Mouse (Mus musculus): ENCODE data around the gene Rpp14.
"Not testable (repeated sequence)": the region's sequence is repeated elsewhere in the genome, so short reads cannot be mapped to it uniquely, and the experiment has no call there.

Gene Rpp14

GRCm38 (mm10) chr14:8114756-8115155, 34.6 kb downstream of the Rpp14 start:
- no peak for DNase-seq (ENCODE audit: low spot score in 2 of 2)

GRCm38 (mm10) chr14:8115772-8116171, 35.6 kb downstream of the Rpp14 start:
- DNase-seq (ENCODE audit: low spot score in 2 of 2), result no peak

GRCm38 (mm10) chr14:8117371-8117770, 37.2 kb downstream of the Rpp14 start:
- no peak for DNase-seq (ENCODE audit: low spot score in 2 of 2)

GRCm38 (mm10) chr14:8119454-8119853, 39.3 kb downstream of the Rpp14 start:
- DNase-seq (ENCODE audit: low spot score in 2 of 2), result no peak

- no peak for DNase-seq (ENCODE audit: low spot score in 2 of 2)
Observed at GRCm38 (mm10) chr14:8119904-8120303, 39.7 kb downstream of the Rpp14 start.

- DNase-seq (ENCODE audit: low spot score in 2 of 2), result peak in 1 of 2 experiments; percentile 14
Observed at GRCm38 (mm10) chr14:8123141-8123540, 43.0 kb downstream of the Rpp14 start.

- DNase-seq (ENCODE audit: low spot score in 2 of 2), result not testable (repeated sequence)
Observed at GRCm38 (mm10) chr14:8123611-8124010, 43.4 kb downstream of the Rpp14 start.

GRCm38 (mm10) chr14:8124046-8124881, 44.1 kb downstream of the Rpp14 start:
- no peak for DNase-seq (ENCODE audit: low spot score in 2 of 2)

- no peak for DNase-seq (ENCODE audit: low spot score in 2 of 2)
Observed at GRCm38 (mm10) chr14:8127971-8128370, 47.8 kb downstream of the Rpp14 start.

- peak in 1 of 2 experiments; percentile 15 for DNase-seq (ENCODE audit: low spot score in 2 of 2)
Observed at GRCm38 (mm10) chr14:8132789-8133188, 52.6 kb downstream of the Rpp14 start.

- no peak for DNase-seq (ENCODE audit: low spot score in 2 of 2)
Observed at GRCm38 (mm10) chr14:8134234-8134633, 54.1 kb downstream of the Rpp14 start.

GRCm38 (mm10) chr14:8135130-8135529, 55.0 kb downstream of the Rpp14 start:
- DNase-seq (ENCODE audit: low spot score in 2 of 2), result peak in 1 of 2 experiments; percentile 29

GRCm38 (mm10) chr14:8139724-8140710, 59.9 kb downstream of the Rpp14 start:
- DNase-seq (ENCODE audit: low spot score in 2 of 2), result no peak

- no peak for DNase-seq (ENCODE audit: low spot score in 2 of 2)
Observed at GRCm38 (mm10) chr14:8141131-8141530, 61.0 kb downstream of the Rpp14 start.

Data from heart, adult 9 months (tissue).